Mouse (Mus musculus): ENCODE measurements around the gene Gm17428. TPM values are rescaled to one million over a fixed set of nuclear protein-coding genes. Genes with fewer than 3 reads are reported as not detected.
"Not testable (repeated sequence)": the region's sequence is repeated elsewhere in the genome, so short reads cannot be mapped to it uniquely, and the experiment has no call there.

Gene Gm17428
- total RNA-seq, 2 experiments from 2014 or later = not detected

DNA sequence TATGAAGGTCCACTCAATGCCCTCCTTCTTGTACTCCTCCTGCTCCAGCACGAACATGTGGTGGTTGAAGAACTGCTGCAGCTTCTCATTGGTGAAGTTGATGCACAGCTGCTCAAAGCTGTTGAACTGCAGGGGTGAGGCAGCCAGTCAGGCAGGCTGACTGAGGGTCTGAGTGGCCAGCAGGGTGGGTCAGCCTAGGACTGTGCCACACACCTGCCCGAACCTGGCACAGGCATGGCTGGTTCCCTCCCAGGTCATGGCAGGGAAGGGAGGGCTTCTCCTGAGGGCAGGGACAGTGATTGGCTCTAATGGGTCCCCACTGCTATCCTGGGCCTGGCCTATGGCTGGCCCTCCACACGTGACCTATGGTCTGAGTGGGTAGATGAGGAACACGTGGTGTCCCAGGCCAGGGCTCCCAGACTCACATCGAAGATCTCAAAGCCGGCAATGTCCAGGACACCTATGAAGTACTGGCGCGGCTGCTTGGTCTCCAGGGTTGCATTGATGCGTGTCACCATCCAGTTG is 11.7 kb downstream of the Gm17428 start:
- DNase-seq (ENCODE audit: low spot score in 2 of 2) = not testable (repeated sequence)

- DNase-seq (ENCODE audit: low spot score in 2 of 2) = no peak
These were observed 12.1 kb downstream of the Gm17428 start for GRCm38 (mm10) chr14:54988882-54989281.

DNA sequence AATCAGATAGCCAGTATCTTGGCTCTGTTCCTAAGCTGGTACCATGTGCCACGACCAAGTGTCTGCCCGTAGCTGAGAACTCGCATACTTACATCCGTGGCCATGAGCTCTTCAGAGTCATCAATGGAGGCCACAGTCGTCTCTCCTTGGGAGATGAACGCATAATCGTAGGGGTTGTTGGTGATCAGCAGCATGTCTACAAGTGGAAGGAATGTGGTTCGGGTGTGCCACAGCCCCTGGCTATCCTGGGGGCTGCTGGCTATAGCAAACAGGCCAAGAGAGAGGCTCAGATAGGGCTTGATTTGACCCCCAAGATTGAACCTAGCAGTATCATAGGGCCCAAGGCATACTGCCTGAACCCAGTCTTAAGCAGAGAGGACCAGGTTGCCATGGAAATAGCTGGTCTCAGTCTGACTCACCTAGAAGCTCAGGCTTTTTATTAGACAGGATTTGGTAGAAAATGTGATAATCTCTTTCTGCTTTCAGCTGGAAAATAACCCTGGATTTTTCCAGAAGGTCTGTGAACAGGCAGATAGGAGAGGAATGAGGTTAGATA is 13.2 kb downstream of the Gm17428 start:
- DNase-seq (ENCODE audit: low spot score in 2 of 2) = no peak

DNA sequence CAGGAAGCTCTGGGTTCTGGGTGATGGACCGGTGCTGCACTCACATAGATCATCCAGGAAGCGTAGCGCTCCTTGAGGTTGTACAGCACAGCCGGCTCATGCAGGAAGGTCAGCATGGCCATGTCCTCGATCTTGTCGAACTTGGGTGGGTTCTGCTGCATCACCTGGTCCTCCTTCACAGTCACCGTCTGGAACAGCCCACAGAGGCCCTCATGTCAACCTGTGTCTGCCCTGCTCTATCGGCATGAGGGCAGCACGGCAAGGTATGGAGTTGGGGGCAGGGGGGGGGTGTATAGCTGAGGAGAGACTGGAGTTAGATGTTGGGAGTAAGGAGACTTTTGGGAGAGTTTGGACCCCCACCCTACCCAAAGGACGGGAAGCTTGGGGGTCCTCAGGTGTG is 15.5 kb downstream of the Gm17428 start:
- DNase-seq (ENCODE audit: low spot score in 2 of 2) = no peak

GRCm38 (mm10) chr14:54993636-54994035 is 16.9 kb downstream of the Gm17428 start:
- DNase-seq (ENCODE audit: low spot score in 2 of 2) = no peak

DNA sequence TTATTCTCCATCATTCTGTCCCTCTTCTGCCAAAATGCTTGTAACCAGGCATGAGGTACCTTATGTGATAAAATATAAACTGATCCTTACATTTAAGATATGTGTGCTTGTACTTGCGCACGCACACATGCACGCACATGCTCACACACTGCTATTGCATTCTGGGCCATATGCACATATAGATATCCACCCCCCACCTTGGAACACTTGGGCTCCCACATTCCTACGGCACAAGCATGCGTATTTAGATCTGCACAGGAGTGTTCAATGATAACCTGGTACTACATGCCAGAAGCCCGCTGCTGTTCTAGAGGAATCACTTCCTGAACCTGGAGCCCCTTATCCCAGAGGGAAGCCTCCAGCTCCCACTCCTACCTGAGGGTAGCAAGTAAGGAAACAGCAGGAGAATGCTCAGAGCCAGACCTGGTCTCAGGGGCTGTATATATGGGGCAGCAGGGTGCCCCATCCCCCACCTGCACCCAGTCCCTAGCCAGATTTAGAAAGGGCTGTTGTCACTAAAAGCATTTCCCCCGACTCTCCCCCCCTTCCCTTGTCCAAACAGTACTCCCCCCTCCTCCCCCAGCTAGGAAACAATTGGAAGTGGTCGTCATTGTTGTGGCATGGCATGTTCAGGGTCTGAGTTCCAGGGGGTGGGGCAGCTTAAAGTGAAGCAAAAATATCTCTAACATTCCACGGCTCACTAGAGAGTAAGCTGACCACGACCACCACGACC is 17.6 kb downstream of the Gm17428 start, which contains the start of gene Myh7:
Gene Myh7, minus strand, starts transcription at position 491 of the 733 bp plus-strand sequence.
- DNase-seq (ENCODE audit: low spot score in 2 of 2) = no peak

DNA sequence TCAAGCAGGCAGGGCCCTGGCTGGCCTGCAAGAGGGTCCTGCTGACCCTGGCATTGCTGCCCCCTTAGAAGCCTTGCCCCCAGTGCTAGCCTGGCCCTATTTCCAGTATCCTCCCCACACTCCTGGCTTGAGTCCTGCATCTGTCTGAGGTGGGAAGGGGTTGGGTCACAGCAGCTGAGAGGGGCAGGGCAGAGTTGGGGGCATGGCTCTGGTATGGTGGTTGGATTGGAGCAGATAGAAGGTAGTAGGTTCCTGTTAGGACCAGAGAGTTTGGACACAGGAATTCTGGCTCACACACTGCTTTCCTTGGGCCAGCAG is 18.1 kb downstream of the Gm17428 start:
- no peak for DNase-seq (ENCODE audit: low spot score in 2 of 2)

- DNase-seq (ENCODE audit: low spot score in 2 of 2) = no peak
These were observed 18.9 kb downstream of the Gm17428 start for GRCm38 (mm10) chr14:54995457-54996138.

GRCm38 (mm10) chr14:54996793-54997192 is 20.1 kb downstream of the Gm17428 start:
- no peak for DNase-seq (ENCODE audit: low spot score in 2 of 2)

DNA sequence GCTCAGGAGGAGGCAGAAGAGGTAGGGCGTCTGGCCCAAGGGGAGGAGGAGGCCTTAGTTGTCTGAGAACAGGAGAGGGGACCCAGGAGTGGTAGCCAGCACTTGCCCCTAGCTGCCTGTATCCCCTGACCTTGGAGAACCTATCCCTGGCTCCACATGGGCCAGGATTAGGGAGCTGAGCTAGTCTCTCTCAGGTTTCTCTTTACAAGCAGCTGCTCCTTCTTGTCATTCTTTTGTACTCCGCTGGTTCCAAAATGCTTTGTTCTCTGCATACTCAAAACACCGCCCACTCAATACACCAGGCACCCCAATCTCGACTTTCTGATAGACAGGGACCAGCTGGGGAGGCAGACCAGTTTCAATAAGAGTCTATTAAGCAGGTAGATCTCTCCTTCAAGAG is 20.6 kb downstream of the Gm17428 start:
- no peak for DNase-seq (ENCODE audit: low spot score in 2 of 2)

DNA sequence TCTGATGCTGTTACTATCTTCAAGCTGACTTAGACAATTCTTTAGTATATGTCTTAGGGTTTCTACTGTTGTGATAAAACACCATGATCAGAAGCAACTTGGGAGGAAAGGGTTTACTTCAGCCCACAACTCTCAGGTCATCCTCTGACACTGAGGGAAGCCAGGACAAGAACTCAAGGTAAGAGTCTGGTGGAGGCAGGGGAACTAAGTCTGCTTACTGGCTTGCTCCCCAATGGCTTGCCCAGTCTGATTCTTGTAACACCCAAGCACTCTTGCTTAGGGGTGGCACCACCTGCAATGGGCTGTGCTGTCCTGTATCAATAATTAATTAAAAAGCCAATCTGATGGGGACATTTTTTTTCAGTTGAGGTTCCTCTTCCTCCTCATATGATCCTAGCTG is 21.9 kb downstream of the Gm17428 start:
- DNase-seq (ENCODE audit: low spot score in 2 of 2) = no peak

DNA sequence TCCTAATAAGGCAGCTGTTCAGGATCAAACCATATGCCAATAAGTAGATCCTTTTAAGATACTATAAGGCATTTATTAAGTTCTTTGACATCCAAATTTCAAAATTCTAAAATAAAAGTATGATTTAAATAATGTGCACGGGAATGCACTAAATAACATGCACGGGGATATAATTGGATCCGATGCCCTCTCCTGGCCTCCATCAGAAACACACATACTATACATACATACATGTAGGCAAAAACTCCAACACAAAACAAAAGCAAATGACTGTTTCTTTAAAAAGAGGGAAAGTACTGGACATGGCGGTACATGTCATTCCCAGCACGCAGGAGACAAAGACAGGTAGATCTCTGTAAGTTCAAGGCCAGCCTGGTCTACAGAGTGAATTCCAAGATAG is 23.1 kb downstream of the Gm17428 start:
- not testable (repeated sequence) for DNase-seq (ENCODE audit: low spot score in 2 of 2)

- no peak for DNase-seq (ENCODE audit: low spot score in 2 of 2)
These were observed 24.1 kb downstream of the Gm17428 start for GRCm38 (mm10) chr14:55000814-55001213.

GRCm38 (mm10) chr14:55001446-55001845 is 24.7 kb downstream of the Gm17428 start:
- DNase-seq (ENCODE audit: low spot score in 2 of 2) = no peak

GRCm38 (mm10) chr14:55001938-55002686 is 25.4 kb downstream of the Gm17428 start:
- DNase-seq (ENCODE audit: low spot score in 2 of 2) = no peak

- no peak for DNase-seq (ENCODE audit: low spot score in 2 of 2)
These were observed 26.0 kb downstream of the Gm17428 start for GRCm38 (mm10) chr14:55002687-55003120.

GRCm38 (mm10) chr14:55003878-55004855 is 27.4 kb downstream of the Gm17428 start:
- peak in 1 of 2 experiments; percentile 8 for DNase-seq (ENCODE audit: low spot score in 2 of 2)

GRCm38 (mm10) chr14:55005506-55005905 is 28.8 kb downstream of the Gm17428 start:
- DNase-seq (ENCODE audit: low spot score in 2 of 2) = no peak

GRCm38 (mm10) chr14:55005967-55006366 is 29.2 kb downstream of the Gm17428 start:
- no peak for DNase-seq (ENCODE audit: low spot score in 2 of 2)

GRCm38 (mm10) chr14:55006541-55006940 is 29.8 kb downstream of the Gm17428 start:
- no peak for DNase-seq (ENCODE audit: low spot score in 2 of 2)

Data from adrenal gland, adult 18-20 months (tissue).